Mouse (Mus musculus) 3134 (cell line): Measurements from ENCODE around the gene Sowahb.
A peak's percentile ranks its signal among the peaks of the same experiment; 100 is the strongest.

Experiments used
- DNase-seq: peaks from one replicate; pipeline ENCODE4 v3.0.0-alpha.2; 2011; ENCODE audit warnings: low spot score; ENCODE audit not compliant: insufficient read length; ENCODE audit errors: extremely low read depth

The Sowahb gene

DNA sequence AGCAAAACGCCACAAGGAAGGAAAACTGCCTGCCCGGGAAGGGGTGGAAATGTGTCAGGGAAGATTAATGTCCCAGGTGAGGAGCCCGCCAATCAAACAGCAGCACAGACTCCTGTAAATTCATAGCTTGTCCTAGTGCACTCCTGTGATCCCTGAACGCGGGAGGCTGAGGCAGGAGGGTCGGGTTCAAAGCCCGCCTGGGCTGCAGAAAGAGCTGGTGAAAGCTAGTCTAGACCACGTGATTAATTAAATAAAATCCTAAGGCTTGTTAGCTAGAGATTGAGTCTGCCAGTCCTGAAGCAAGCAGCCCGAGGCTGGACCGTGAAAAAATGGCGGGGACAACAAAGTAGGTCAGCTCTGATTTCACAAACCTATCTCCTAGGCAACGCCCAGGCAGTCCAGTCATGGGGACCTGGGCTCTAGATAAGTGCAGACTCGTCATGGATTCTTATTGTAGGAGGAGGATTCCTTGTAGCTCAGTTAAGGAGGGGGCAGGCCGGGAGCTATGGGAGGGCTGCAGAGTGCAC is 38.9 kb downstream of the Sowahb start:
- no peak for DNase-seq

DNA sequence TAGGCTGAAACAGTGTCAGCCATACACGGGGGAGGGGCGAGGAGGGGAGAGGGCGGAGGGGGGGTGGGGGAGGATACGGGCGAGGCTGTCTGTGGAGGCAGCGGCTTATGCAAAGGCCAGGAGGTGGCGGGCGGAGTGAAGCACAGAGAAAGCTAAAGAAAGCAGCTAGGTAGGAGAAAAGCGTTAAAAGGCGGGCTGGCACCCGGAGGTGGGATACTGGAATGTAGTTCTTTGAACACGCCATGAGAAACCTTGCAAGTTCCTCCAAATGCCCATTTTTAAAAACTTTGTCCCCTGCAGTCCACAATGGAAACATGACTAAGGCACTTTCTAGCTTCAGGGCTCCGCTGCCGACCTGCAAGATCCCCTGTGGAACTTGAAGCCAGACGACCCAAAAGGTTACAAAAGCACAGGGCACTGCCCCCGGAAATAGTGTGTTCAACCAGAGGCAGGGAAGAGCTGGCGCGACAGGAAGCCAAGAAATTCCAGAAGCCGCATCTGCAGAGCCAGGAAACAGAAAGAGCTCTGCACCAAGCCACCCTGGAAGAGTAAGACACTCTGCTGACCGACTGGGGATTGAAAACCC is 39.5 kb downstream of the Sowahb start:
- no peak for DNase-seq

DNA sequence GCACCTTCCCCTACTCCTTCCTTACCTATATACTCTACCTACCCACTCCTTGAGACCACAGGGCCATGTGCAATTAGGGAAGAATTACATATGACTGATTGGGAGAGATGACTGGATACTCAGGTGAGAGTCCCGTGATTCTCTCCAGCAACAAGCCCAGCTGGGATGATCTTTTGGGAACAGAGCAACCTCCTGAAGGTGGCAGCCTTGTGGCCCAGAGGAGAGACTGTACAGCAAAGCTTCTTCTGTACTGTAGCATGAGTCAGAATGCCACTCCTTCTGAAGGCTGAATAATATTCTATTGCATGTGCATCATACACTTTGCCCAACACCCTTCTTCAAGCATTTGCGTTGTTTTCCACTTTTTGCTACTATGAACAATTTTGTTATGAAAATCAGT is 42.2 kb downstream of the Sowahb start:
- no peak for DNase-seq

DNA sequence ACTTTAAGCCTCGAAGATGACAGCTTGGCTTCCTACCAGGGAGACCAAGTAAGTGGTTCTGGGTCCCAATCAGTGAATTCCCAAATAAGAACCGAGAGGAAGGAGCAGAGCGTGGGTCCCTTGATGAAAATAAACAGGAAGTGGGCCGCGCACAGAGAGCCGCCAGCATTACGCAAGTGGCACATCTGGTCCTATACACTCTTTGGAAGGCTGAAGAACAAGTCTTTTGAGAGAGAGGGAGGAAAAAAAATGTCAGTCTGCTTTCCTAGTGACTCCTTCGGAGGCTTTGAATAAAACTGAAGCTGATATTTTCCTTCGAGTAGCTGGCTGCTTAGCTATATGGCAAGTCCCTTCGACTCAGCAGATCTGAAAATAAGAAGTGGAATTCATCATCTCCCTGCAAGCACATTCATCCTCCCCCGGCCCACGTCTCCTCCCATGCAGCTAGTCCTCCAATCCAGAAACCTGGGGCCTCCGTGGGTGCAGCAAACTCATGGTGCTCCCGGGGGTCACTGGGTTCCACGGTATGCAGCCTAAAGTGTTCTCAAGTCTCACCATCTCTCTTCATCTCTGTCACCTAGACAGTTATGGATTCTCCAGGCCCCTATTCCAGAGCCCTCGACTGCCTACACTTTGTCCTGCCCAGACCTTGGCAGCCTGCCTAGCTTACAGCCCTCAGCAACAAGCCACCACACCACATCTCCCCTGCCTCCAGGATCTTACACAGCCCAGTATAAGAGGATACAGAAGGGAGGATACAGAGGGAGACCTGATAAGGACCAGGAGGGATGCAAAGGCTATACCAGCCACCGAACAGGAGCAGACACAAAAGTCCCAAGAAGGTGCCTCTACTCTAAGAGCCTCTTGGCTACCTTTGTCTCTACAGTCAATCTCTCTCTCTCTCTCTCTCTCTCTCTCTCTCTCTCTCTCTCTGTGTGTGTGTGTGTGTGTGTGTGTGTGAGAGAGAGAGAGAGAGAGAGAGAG is 43.8 kb downstream of the Sowahb start:
- no peak for DNase-seq

DNA sequence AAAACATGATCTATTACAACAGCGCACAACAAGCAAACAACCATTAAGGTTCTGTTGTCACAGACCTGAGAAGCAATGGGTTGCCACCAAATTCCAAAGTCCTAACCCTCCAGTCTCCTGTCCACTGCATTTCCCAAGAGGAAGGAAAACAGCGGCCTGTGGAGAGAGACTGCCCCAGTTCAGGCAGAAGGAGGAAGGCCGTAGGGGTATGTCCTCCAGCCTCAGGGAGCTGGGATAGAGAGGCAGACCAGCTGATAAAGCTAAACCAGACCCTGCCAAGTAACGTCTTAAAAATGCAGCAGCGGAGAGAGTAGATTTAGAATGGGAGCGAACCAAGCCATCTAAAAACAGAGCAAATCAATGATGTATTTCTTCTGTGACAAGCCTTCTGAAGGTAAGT is 44.8 kb downstream of the Sowahb start:
- DNase-seq: no peak

DNA sequence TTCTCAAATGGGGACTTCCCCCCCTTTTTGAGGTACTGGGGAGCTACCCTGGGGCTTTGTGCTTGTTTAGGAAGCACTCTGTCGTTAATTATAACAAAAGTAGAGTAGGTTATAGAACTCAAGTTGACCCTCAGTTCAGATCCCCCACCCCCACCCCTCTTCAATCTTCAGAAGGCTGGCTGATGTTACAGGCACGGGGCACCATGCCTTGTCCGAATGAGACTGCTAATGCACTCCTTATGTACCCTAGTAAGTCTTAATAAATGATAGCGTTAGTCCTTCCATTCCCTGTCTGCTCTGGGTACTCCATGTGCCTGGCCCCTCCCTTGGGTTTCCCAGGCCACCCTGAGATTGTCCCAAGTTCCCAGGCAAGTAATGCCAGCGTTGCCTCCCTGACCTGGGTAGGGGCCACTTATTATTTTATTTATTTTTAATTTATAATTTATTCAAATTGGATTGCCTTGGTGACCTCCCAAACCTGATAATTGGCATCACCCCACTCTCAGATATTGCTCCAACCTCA is 46.3 kb downstream of the Sowahb start:
- DNase-seq: no peak

DNA sequence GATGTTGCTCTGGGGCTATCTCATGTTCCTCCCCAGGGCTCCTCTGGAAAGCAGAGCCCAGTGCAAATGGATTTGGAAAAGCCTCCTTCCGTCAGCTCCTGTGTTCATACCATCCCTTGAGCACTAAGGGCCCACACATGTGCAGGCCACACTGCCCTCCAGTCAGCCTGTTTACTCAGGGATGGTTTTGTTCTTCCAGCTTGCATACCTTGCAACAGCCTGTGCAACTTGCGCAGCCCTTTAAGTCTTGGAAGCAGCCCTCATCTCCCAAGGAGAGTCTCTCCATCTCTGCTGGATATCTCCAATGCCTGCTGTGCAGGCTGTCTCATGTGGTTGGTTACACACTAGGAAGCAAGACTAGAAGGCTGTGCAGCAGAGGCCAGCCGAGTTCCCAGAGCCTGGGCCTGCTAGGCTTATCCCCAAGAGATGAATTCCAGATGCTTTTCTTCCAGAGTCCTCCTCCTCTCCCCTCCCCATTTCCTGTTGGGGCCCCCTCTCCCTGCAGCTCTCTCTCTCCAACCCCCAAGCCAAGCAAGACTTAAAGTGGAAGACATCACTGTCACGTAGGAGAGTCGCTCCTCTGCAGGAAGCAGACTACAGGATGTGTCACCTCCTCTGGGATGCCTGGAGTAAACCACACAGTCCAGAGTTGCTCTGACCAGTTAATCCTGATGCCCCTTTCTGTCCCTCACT is 47.2 kb downstream of the Sowahb start:
- DNase-seq: peak; percentile 45

DNA sequence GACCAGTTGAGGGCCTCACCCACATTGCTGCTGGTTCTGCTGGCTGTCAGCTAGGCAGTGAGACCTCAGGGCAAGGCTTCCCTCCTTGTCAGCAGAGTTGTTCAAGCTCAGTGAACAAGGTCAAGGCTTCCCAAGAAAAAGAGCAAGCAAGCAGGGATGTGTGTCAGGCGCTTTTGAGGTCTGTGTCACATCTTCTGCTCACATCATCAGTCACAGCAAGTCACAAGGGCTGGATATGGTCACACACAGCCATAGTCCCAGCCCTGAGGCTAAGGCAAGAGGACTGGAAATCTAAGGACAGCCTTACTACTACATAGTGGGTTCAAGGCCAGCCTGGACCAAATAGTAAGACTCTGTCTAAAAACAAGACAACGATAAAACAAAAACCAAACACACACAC is 50.0 kb downstream of the Sowahb start:
- DNase-seq: no peak

DNA sequence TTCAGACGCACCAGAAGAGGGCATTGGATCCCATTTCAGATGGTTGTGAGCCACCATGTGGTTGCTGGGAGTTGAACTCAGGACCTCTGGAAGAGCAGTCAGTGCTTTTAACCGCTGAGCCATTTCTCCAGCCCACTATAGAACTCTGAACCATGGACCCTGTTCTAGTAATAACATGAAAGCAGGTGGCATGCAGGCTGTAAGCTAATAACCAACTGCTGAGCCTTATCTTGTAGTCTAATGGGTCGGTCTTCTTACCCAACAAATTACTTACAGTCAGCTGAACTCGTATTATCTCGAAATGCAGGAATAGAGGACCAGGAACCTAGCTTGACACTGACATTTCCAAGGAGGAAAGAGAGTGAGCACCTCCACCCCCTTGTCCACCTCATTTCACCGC is 50.5 kb downstream of the Sowahb start:
- DNase-seq: no peak

DNA sequence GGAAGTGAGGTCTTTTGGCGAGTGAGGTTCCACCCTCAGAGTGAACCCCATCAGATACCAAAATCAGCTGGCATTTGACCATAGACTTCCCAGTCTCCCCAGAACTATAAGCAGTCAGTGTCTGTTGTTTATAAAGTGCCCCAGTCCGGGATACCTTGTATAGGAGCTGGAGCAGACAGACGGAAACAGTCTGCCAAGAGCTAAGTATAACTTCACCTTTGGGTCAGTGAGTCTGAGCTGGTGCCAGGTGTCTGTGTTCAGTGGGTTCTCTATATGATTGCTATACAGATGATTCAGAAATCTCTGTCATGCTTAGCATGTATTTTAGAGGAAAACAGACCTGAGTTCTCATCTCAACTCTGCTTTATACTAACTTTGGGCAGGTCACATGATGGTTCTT is 52.7 kb downstream of the Sowahb start:
- DNase-seq: no peak
